Mouse (Mus musculus) cerebellum, adult 18-20 months (tissue): ENCODE results near the gene Cdkal1.
A peak's percentile ranks its signal among the peaks of the same experiment; 100 is the strongest.

Source experiments
- DNase-seq, 2 experiments: peaks; one replicate each; pipeline ENCODE4 v3.0.0; 2021

The Cdkal1 gene

GRCm38 (mm10) chr13:29218594-29219230, 636.8 kb downstream of the Cdkal1 start:
- no peak for DNase-seq

GRCm38 (mm10) chr13:29210159-29211021, 645.1 kb downstream of the Cdkal1 start:
- peak in 1 of 2 experiments; percentile 14 for DNase-seq

GRCm38 (mm10) chr13:29208749-29209148, 646.7 kb downstream of the Cdkal1 start:
- no peak for DNase-seq

- no peak for DNase-seq
These were observed 651.6 kb downstream of the Cdkal1 start for GRCm38 (mm10) chr13:29203856-29204255.

GRCm38 (mm10) chr13:29203426-29203825, 652.0 kb downstream of the Cdkal1 start:
- no peak for DNase-seq

GRCm38 (mm10) chr13:29202562-29202961, 652.9 kb downstream of the Cdkal1 start:
- DNase-seq = no peak

GRCm38 (mm10) chr13:29199679-29200078, 655.8 kb downstream of the Cdkal1 start:
- DNase-seq = no peak

GRCm38 (mm10) chr13:29196798-29197498, 658.5 kb downstream of the Cdkal1 start:
- no peak for DNase-seq

- DNase-seq = no peak
These were observed 659.8 kb downstream of the Cdkal1 start for GRCm38 (mm10) chr13:29195722-29196121.

GRCm38 (mm10) chr13:29194946-29195345, 660.5 kb downstream of the Cdkal1 start:
- DNase-seq = no peak

GRCm38 (mm10) chr13:29192697-29193096, 662.8 kb downstream of the Cdkal1 start:
- DNase-seq = no peak

- DNase-seq = no peak
These were observed 664.9 kb downstream of the Cdkal1 start for GRCm38 (mm10) chr13:29190548-29190947.

GRCm38 (mm10) chr13:29186748-29187147, 668.7 kb downstream of the Cdkal1 start:
- DNase-seq = no peak

GRCm38 (mm10) chr13:29185545-29185944, 669.9 kb downstream of the Cdkal1 start:
- no peak for DNase-seq

GRCm38 (mm10) chr13:29184545-29184944, 670.9 kb downstream of the Cdkal1 start:
- DNase-seq = no peak

- no peak for DNase-seq
These were observed 675.6 kb downstream of the Cdkal1 start for GRCm38 (mm10) chr13:29179861-29180260.

GRCm38 (mm10) chr13:29179260-29179659, 676.2 kb downstream of the Cdkal1 start:
- DNase-seq = no peak

- DNase-seq = no peak
These were observed 677.5 kb downstream of the Cdkal1 start for GRCm38 (mm10) chr13:29177889-29178486.

GRCm38 (mm10) chr13:29169356-29169755, 686.1 kb downstream of the Cdkal1 start:
- no peak for DNase-seq

GRCm38 (mm10) chr13:29164845-29165524, 690.5 kb downstream of the Cdkal1 start:
- DNase-seq = no peak

GRCm38 (mm10) chr13:29162867-29163514, 692.5 kb downstream of the Cdkal1 start:
- no peak for DNase-seq

- DNase-seq = peak; percentile 47 to 49
These were observed 693.0 kb downstream of the Cdkal1 start for GRCm38 (mm10) chr13:29162444-29162843.
